Mouse (Mus musculus): ENCODE measurements around the gene Gm960. TPM values are rescaled to one million over a fixed set of nuclear protein-coding genes. Genes with fewer than 3 reads are reported as not detected.
A peak's percentile ranks its signal among the peaks of the same experiment; 100 is the strongest.

Gm960 gene
- polyA plus RNA-seq, 1 experiment from 2014 or later: 3.4 TPM

DNA sequence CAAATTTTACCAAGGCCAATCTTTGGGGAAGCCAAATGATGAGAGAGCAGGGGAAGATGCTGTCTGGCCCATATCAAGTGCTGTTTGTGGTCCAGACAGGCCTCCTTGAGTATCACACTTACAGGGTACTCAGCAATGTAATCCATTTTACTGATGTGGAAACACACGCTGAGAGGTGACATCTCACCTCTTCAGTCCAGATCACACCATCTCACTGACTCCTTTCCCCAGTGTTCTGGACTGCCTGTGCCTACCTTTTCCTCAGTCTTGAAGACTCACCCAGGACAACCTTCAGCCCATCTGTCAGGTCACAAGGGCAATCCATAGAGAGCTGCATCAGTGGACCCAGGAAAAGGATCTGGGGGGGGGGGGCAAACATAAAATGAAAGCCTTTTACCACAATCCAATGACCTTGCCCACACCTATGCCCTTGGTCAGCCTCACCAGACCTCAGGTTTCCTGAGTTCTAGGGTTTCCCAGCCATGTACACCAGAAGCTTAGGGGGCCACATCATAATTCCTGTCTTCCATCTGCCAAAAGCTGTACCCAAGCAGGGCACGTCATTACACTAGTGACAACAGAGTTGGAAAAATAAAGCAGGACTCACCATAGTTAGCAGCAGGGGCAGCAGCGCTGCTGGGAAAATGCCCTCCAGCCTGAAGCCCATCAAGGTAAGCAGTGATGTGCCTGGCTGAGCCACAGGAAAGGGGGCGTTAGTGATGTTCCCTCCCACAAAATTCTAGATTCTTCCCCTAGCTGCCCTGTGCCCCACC lies 73.9 kb downstream of the Gm960 start:
- H3K36me3 ChIP-seq (ENCODE audit: control insufficient read depth, insufficient read depth, low read length): peaks cover 39% of the 10 kb centered on the region
- H3K4me3 ChIP-seq (ENCODE audit: low read length): peak overlapping the region; percentile 89
- no peaks in the 10 kb centered on the region for H3K27me3 ChIP-seq (ENCODE audit: control insufficient read depth, insufficient read depth, low read length)
- H3K9ac ChIP-seq (ENCODE audit: low read depth, low read length): peak overlapping the region; percentile 94
- 19% methylated on average over 4 of the region's 4 CpGs for WGBS
- ATAC-seq (ENCODE audit: low FRiP score, low TSS enrichment): peak; percentile 1; the same call in 1 of the 2 replicates
- H3K27ac ChIP-seq (ENCODE audit: low read depth, low read length): peak overlapping the region; percentile 81
- H3K4me2 ChIP-seq (replicated peaks; ENCODE audit: low read depth, low read length): peak overlapping the region; percentile 83
- no peaks in the 10 kb centered on the region for H3K9me3 ChIP-seq (ENCODE audit: control insufficient read depth, low read length)
- H3K4me1 ChIP-seq (ENCODE audit: control insufficient read depth, insufficient read depth, low read length): peaks cover 17% of the 10 kb centered on the region

DNA sequence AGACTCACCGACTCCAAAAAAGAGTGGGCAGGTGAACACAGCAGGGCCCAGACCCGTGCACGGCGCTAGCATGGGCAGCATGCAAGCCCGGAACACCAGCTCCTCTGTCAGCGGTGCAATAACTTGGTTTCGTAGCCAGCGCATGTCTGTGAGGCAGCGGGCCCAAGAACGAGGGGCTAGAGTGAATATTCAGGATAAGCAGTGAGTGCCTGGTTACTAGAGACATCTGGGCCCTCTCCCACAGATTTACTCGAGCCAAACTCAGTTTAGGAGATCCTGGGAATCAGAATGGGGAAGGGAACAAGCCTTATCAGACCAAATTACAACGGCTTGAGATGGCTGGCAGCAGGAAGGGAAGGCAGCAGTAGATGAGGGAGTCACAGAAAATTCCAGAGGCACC lies 74.5 kb downstream of the Gm960 start:
- WGBS: 93% methylated on average over 12 of the region's 12 CpGs
- H3K4me1 ChIP-seq (ENCODE audit: control insufficient read depth, insufficient read depth, low read length): peaks cover 17% of the 10 kb centered on the region
- no peaks in the 10 kb centered on the region for H3K9me3 ChIP-seq (ENCODE audit: control insufficient read depth, low read length)
- H3K27me3 ChIP-seq (ENCODE audit: control insufficient read depth, insufficient read depth, low read length): no peaks in the 10 kb centered on the region
- no peak overlapping the region for H3K4me2 ChIP-seq (replicated peaks; ENCODE audit: low read depth, low read length)
- H3K36me3 ChIP-seq (ENCODE audit: control insufficient read depth, insufficient read depth, low read length): peaks cover 39% of the 10 kb centered on the region
- H3K4me3 ChIP-seq (ENCODE audit: low read length): peak overlapping the region; percentile 89; the same call in 1 of the 2 replicates
- no peak overlapping the region for H3K27ac ChIP-seq (ENCODE audit: low read depth, low read length)
- peak overlapping the region; percentile 94; the same call in 1 of the 2 replicates for H3K9ac ChIP-seq (ENCODE audit: low read depth, low read length)
- ATAC-seq (ENCODE audit: low FRiP score, low TSS enrichment): no peak

DNA sequence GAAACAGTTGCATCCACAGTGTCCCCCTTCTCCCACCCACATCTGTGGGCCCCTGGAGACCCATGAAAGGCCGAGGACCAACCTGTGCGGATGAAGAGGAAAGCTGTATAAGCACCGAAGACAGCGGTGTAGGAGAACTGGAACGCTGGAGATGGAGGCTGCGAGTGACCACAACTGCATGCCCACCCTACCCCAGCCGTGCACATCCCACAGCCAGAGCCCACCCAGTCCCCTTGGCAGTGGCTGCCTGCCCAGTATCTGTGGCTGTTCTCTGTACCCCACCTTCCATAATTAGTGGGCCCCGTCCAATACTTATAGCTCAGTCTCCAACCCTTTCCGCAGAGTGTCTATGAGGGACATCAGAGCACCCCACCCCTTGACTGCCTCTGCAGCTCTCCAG lies 75.0 kb downstream of the Gm960 start:
- WGBS: 95% methylated on average over 9 of the region's 9 CpGs
- ATAC-seq (ENCODE audit: low FRiP score, low TSS enrichment): no peak
- Histone ChIP-seq H3K4me2 (replicated peaks; ENCODE audit: low read depth, low read length) (no peak overlapping the region), H3K27me3 (ENCODE audit: control insufficient read depth, insufficient read depth, low read length) (no peaks in the 10 kb centered on the region), H3K4me3 (ENCODE audit: low read length) (no peak overlapping the region), H3K9ac (ENCODE audit: low read depth, low read length) (no peak overlapping the region), H3K36me3 (ENCODE audit: control insufficient read depth, insufficient read depth, low read length) (peaks cover 39% of the 10 kb centered on the region), H3K27ac (ENCODE audit: low read depth, low read length) (no peak overlapping the region), H3K4me1 (ENCODE audit: control insufficient read depth, insufficient read depth, low read length) (peaks cover 17% of the 10 kb centered on the region), H3K9me3 (ENCODE audit: control insufficient read depth, low read length) (no peaks in the 10 kb centered on the region)

DNA sequence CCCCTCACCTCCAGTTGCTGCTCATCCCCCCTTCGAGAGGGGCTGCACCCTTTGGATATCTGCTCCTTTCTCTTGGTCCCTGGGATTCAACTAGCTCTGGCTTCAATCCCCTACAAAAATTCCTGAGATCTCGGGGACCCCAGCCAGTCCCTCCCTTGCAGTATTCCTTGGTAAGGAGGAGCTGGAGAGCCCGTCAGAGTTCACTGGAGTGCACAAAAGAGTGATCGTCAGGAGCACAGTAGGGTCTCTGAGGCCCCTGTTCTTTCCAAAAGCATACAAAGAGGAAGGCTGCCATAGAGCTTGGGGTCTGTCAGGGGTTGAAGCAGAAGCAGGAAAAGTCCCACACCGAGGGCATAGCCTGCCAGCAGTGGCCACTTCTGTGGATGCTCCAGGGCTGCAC lies 75.7 kb downstream of the Gm960 start:
- 84% methylated on average over 5 of the region's 5 CpGs for WGBS
- peaks cover 17% of the 10 kb centered on the region for H3K4me1 ChIP-seq (ENCODE audit: control insufficient read depth, insufficient read depth, low read length)
- no peak overlapping the region for H3K4me2 ChIP-seq (replicated peaks; ENCODE audit: low read depth, low read length)
- H3K36me3 ChIP-seq (ENCODE audit: control insufficient read depth, insufficient read depth, low read length): peaks cover 39% of the 10 kb centered on the region
- no peak overlapping the region for H3K9ac ChIP-seq (ENCODE audit: low read depth, low read length)
- ATAC-seq (ENCODE audit: low FRiP score, low TSS enrichment): no peak
- no peaks in the 10 kb centered on the region for H3K9me3 ChIP-seq (ENCODE audit: control insufficient read depth, low read length)
- H3K27me3 ChIP-seq (ENCODE audit: control insufficient read depth, insufficient read depth, low read length): no peaks in the 10 kb centered on the region
- no peak overlapping the region for H3K4me3 ChIP-seq (ENCODE audit: low read length)
- no peak overlapping the region for H3K27ac ChIP-seq (ENCODE audit: low read depth, low read length)

DNA sequence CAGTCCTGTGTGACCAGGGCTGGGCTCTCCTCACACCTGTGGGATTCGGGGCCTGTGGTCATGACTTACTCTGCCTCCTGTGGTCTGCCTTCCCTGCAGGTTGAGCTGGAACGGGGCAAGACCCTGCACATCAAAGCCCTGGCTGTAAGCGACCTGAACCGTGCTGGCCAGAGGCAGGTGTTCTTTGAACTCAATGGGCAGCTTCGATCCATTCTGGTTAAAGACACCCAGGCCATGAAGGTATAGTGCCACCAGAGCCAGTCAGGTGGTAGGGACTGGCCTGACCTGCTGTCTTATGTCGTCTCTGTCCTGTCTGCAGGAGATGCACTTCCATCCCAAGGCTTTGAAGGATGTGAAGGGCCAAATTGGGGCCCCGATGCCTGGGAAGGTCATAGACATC lies 77.7 kb downstream of the Gm960 start:
- no peak for ATAC-seq (ENCODE audit: low FRiP score, low TSS enrichment)
- no peak overlapping the region for H3K9ac ChIP-seq (ENCODE audit: low read depth, low read length)
- no peaks in the 10 kb centered on the region for H3K9me3 ChIP-seq (ENCODE audit: control insufficient read depth, low read length)
- peaks cover 39% of the 10 kb centered on the region for H3K36me3 ChIP-seq (ENCODE audit: control insufficient read depth, insufficient read depth, low read length)
- H3K4me3 ChIP-seq (ENCODE audit: low read length): no peak overlapping the region
- no peaks in the 10 kb centered on the region for H3K27me3 ChIP-seq (ENCODE audit: control insufficient read depth, insufficient read depth, low read length)
- 93% methylated on average over 7 of the region's 7 CpGs for WGBS
- no peak overlapping the region for H3K4me2 ChIP-seq (replicated peaks; ENCODE audit: low read depth, low read length)
- H3K4me1 ChIP-seq (ENCODE audit: control insufficient read depth, insufficient read depth, low read length): peaks cover 13% of the 10 kb centered on the region; the same call in 1 of the 2 replicates
- no peak overlapping the region for H3K27ac ChIP-seq (ENCODE audit: low read depth, low read length)

DNA sequence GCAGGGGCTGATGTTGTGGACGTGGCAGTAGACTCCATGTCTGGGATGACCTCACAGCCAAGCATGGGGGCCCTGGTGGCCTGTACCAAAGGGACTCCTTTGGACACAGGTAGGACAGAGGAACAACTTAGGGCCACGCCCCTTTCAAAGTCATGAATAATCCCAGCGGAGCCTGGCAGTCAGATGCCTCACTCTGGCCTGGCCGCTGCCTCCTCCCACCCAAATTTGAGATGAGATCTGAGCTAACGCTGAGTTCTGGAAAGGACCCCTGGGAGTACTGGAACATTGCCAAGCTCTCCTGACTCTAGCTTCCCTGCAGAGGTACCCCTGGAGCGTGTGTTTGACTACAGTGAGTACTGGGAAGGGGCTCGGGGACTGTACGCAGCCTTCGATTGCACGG lies 79.0 kb downstream of the Gm960 start:
- Histone ChIP-seq H3K36me3 (ENCODE audit: control insufficient read depth, insufficient read depth, low read length) (peaks cover 39% of the 10 kb centered on the region), H3K4me1 (ENCODE audit: control insufficient read depth, insufficient read depth, low read length) (peaks cover 8% of the 10 kb centered on the region), H3K9ac (ENCODE audit: low read depth, low read length) (no peak overlapping the region), H3K27me3 (ENCODE audit: control insufficient read depth, insufficient read depth, low read length) (no peaks in the 10 kb centered on the region), H3K4me3 (ENCODE audit: low read length) (no peak overlapping the region), H3K4me2 (replicated peaks; ENCODE audit: low read depth, low read length) (no peak overlapping the region), H3K27ac (ENCODE audit: low read depth, low read length) (no peak overlapping the region), H3K9me3 (ENCODE audit: control insufficient read depth, low read length) (no peaks in the 10 kb centered on the region)
- no peak for ATAC-seq (ENCODE audit: low FRiP score, low TSS enrichment)
- 81% methylated on average over 10 of the region's 10 CpGs for WGBS

DNA sequence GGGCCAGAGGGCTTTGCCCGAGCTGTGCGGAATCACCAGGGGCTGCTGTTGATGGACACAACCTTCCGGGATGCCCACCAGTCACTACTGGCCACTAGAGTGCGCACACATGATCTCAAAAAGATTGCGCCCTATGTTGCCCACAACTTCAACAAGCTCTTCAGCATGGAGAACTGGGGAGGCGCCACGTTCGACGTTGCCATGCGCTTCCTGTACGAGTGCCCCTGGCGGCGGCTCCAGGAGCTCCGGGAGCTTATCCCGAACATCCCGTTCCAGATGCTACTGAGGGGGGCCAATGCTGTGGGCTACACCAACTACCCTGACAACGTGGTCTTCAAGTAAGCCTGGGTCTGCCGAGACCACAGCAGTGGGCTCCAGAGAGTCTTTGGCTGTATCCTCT lies 80.3 kb downstream of the Gm960 start:
- Histone ChIP-seq H3K9ac (ENCODE audit: low read depth, low read length) (no peak overlapping the region), H3K9me3 (ENCODE audit: control insufficient read depth, low read length) (no peaks in the 10 kb centered on the region), H3K27ac (ENCODE audit: low read depth, low read length) (no peak overlapping the region), H3K36me3 (ENCODE audit: control insufficient read depth, insufficient read depth, low read length) (peaks cover 33% of the 10 kb centered on the region), H3K4me3 (ENCODE audit: low read length) (no peak overlapping the region), H3K27me3 (ENCODE audit: control insufficient read depth, insufficient read depth, low read length) (no peaks in the 10 kb centered on the region), H3K4me1 (ENCODE audit: control insufficient read depth, insufficient read depth, low read length) (peaks cover 18% of the 10 kb centered on the region), H3K4me2 (replicated peaks; ENCODE audit: low read depth, low read length) (no peak overlapping the region)
- no peak for ATAC-seq (ENCODE audit: low FRiP score, low TSS enrichment)
- 41% methylated on average over 18 of the region's 18 CpGs for WGBS

DNA sequence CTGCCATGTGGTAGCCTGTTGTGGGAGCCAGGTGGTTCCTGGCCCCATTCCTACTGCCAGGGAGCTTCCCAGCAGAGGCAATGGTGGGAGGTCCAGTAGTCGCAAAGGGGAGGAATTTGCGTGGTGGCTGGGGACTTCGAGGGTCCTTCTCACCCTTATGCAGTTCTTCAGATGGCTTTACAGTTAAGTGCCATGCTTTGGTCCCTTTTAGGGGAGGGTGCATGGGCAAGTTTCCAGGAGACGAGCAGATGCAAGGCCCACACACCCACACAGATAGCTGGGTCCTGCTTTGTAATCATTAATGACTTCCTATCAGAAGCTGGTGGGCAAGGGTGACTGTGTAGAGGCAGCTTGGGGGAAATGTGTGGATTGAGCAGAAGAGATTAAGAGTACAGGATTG lies 81.9 kb downstream of the Gm960 start:
- WGBS: 27% methylated on average over 4 of the region's 4 CpGs
- peaks cover 20% of the 10 kb centered on the region for H3K4me1 ChIP-seq (ENCODE audit: control insufficient read depth, insufficient read depth, low read length)
- H3K27ac ChIP-seq (ENCODE audit: low read depth, low read length): no peak overlapping the region
- H3K9ac ChIP-seq (ENCODE audit: low read depth, low read length): peak overlapping the region; percentile 97; the same call in 1 of the 2 replicates
- no peaks in the 10 kb centered on the region for H3K27me3 ChIP-seq (ENCODE audit: control insufficient read depth, insufficient read depth, low read length)
- no peak for ATAC-seq (ENCODE audit: low FRiP score, low TSS enrichment)
- H3K4me3 ChIP-seq (ENCODE audit: low read length): peak overlapping the region; percentile 88; the same call in 1 of the 2 replicates
- H3K4me2 ChIP-seq (replicated peaks; ENCODE audit: low read depth, low read length): peak overlapping the region; percentile 78
- H3K9me3 ChIP-seq (ENCODE audit: control insufficient read depth, low read length): no peaks in the 10 kb centered on the region
- peaks cover 33% of the 10 kb centered on the region for H3K36me3 ChIP-seq (ENCODE audit: control insufficient read depth, insufficient read depth, low read length)
